Mouse (Mus musculus): ENCODE measurements around the gene Ppargc1a.

GRCm38 (mm10) chr5:51565038-51565437, 2.5 kb downstream of the Ppargc1a start:
- TF ChIP-seq HCFC1 (IDR thresholded peaks at IDR 0.05; ENCODE audit: low read depth, low read length) (no peak), CTCF (conservative IDR thresholded peaks at IDR 0.05 in 1 of 2, IDR thresholded peaks at IDR 0.05 in 1 of 2; ENCODE audit: low read depth in 2 of 2, low read length in 2 of 2) (no peak), ZKSCAN1 (IDR thresholded peaks at IDR 0.05; ENCODE audit: borderline replicate concordance, low read depth, low read length) (no peak), ZMIZ1 (IDR thresholded peaks at IDR 0.05; ENCODE audit: low read depth, low read length) (no peak), ZC3H11A (IDR thresholded peaks at IDR 0.05; ENCODE audit: low read depth, low read length) (no peak), ELF1 (IDR thresholded peaks at IDR 0.05; ENCODE audit: low read depth, low read length) (no peak), ZNF384 (IDR thresholded peaks at IDR 0.05; ENCODE audit: low read depth, low read length) (no peak), IRF4 (IDR thresholded peaks at IDR 0.05; ENCODE audit: low read depth, low read length) (no peak), ETS1 (conservative IDR thresholded peaks at IDR 0.05; ENCODE audit: low read depth, low read length) (no peak), EP300 (IDR thresholded peaks at IDR 0.05; ENCODE audit: low read length) (no peak)

All from CH12.LX (cell line).